Mouse (Mus musculus) mouse trophoblast stem cell (cell line): ENCODE data around the gene Ankrd2.

ENCODE experiments used
- in situ Hi-C, 2 experiments: fragments of 300-500 bp; cut with MseI, MboI; formaldehyde crosslinking; loops; 2 replicates in 1 of 2; 3 replicates in 1 of 2; pipeline ENCODE4 v1.15.1; 2025

Gene Ankrd2

DNA sequence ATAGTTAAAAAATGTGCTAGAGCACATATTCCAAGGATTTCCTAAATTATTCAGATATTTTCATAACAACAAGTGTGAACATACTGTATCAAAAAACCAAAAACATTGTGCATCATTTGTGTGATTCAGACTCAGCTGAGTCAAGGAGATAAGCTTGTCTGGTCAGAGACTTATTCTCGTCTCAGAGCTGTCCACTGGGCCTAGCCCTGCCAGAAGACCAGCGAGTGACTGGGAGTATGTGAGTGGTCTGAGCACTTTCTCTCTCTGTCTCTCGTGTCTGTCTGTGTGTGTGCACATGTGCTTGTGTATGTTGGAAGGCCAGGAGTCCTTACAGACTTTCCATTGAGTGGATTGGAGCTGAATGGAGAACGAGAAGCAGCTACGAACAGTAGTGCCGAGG lies 20.8 kb upstream of the Ankrd2 start:
- in situ Hi-C loops, result no loop called here

DNA sequence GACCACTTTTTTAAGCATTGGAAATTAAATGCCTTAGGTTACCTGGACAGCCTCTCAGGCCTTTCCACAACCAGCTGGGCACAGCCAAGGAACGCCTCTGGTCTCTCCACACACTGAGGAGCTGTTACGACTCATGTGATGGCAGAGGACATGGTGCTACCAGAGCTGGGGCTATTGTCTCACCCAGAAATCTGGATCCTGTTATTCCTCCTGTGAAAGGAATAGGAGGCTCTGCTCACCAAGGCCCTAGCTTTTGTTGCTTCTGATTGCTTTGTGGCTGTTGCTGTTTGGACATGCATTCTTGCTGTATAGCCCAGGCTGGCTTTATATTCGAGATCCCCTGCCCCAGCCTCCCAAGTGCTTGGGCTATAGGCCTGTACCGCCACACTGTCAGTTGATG lies 19.5 kb upstream of the Ankrd2 start:
- in situ Hi-C loops, result no loop called here

DNA sequence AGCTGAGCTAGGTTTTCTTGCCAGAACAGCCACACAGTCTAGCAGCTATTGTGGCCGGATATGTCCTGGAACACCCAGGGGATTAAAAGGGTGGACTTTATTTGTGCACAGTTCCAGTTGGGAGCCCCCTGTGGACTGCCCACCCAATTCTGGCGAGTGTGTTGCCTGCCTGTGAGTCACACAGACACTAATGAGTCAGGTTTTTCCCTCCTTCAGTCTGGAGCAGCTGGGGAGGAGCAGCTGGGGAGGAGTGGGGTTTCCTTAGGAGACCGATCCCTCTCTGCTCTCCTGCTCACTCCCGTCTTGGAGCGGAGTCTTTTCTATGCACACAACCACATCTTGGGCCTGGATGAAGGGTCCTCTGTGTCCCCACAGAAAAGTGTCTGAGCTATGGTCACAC lies 19.0 kb upstream of the Ankrd2 start:
- in situ Hi-C loops, result no loop called here

DNA sequence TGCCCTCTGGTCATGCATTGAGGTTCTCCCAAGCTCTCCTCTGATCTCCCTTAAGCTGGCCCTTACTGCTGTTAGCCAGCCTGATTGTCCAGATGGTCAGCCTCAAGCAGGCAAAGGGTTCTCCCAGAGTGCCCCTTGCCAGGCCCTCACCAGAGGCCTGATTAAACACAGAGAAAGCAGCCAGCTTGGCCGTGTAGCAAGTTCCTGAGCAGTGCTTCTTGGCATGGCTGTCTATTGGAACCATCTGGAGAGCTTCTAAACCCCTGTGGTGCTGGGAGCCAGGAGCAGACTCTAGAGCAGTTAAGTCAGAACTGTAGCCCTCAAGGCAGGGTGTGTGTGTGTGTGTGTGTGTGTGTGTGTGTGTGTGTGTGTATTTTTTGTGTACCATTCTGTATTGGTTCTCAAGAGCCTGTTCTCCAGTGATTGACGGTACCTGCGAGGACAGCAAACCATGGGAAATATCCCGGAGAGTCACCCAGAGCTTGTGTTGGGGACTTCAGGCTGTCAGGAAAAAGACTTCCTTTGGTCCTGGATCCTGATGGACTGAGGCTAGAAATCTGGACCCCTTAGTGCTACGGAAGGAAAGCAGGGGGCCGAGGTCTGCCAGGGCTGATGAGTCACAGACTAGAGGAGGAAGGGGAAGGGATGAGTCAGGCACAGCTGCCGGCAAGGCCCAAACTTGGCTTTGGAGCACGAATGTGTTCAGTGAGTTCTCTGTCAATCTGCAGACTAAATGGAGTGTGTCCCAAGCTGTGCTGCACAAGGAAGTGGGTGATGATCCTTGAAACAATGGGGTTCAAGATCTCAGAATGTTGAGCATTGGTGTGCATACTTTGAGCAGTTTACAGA lies 18.2 kb upstream of the Ankrd2 start:
- in situ Hi-C loops, result no loop called here

DNA sequence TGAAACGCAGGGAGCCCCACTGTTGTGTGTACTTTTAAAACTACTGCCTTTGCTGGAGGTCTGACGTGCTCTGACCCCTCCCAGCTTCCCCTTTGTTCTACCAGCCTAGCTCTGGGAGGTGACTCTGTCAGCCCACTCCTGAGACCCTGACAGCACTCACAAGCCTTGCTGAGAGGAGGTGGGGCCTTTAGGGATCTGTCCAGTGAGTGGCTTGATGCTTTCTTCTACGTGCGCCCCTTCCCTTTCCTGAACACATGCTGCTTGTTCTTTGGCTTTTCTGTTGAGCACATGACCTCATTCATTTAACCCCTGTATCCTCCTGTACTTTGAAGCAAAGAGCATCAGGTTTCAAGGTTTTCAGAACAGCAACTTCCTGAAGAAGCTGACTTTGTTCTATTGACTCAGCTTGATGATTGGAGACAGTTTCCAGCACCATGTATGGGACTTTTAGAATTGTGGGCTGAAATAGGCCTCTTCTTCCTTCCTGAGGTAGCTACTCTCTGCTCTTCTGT lies 16.7 kb upstream of the Ankrd2 start:
- in situ Hi-C loops, result no loop called here

DNA sequence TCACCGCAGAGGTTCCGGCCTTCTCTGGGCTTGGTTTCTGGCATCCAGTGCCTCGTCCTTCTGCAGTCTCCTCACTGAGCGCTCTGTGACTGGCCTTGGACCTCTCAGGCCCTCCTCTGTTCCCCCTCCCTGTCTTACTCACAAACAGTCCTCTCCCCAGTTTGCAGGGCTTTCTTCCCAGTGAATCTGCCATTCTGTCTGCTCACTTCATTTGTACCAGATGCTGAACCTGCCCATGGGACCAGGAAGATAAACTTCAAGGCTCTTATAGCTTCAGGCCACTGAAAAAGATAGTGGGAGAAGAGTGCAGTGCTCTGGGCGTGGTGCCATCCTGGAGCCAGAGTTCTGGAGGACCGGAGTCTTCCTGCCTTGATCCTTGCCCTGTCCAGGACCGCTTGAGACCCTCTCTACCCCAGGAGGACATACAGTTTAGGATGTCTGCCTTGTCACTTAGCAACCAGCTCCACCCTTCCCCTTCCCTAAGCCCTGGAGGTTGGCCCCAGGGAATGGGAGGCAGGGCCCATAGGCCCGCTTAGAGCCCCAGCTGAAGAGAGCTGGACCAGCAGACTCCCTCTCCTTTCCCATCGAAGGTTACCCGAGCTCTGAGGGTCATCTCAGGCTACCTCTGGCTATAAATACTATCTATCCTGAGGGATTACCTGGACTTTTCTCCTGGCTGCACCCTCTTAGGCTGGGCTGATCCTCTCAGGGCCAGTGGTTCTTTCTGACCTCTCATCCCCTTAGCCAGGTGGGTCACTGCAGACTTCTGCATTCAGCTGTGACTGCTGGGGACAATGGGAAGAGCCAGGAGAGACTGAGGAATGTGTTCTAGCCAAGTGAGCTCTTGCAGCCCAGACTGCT lies 13.9 kb upstream of the Ankrd2 start:
- in situ Hi-C loops, result no loop called here

DNA sequence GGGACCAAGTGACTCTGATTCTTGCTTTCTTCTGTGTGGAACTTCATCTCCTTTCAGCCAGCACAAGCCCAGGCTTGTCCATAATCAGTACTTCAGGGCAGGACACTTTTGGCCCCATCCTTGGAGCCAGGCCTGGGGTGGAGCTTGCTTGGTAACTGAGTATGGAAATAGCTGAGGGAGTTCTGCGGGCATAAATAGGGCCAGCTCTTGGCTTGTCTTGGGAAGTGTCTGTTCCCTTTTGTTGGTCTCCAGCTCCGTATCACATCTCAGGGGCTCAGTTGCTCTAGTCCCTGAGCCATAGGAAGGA lies 13.3 kb upstream of the Ankrd2 start:
- in situ Hi-C loops, result no loop called here

DNA sequence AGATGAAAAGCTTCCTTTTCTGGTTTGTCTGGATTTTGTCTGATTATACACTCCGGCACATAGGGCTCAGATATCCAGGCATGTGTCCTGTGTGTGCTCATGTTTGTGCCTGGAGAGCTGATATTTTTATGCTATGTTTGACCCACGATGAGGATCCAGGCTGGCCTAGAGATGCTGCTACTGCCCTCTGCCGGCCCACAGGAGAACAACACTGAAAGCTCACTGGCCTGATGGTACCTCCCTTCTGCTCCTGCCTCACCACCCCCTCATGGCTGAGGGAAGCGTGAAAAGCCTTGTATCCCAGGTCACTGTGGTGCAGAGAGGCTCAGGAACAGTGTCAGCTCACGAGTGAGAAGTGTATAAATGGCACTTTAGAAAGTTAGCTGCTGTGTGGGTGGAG lies 9.6 kb upstream of the Ankrd2 start:
- in situ Hi-C loops, result no loop called here

DNA sequence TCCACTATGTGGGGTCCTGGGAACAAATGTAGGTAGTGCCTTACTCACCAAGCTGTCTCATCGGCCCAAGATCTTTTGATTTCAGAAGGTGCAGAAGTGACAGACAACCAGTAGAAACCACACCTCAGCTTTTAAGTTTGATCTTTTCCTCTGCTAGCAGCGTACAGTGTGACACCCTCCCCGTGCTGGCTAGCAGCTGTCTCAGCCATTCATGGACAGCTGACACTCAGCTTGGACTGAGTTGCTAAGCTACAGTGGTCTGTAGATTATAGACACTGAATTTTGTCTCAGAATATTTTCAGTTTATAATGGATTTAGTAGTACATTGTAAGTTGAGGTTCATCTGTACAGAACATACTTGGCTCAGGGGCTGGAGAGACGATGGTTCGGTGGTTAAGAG lies 4.7 kb upstream of the Ankrd2 start:
- in situ Hi-C loops, result no loop called here

DNA sequence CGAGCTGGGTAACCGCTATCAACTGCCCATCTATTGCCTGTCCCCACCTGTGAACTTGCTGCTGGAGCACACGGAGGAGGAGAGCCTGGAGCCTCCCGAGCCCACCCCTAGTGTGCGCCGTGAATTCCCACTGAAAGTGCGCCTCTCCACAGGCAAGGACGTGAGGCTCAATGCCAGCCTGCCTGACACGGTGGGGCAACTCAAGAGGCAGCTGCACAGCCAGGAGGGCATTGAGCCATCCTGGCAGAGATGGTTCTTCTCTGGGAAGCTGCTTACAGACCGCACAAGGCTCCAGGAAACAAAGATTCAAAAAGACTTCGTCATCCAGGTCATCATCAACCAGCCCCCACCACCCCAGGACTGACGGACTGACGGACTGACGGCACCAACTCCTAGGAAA lies 2.2 kb upstream of the Ankrd2 start:
- in situ Hi-C loops, result no loop called here

DNA sequence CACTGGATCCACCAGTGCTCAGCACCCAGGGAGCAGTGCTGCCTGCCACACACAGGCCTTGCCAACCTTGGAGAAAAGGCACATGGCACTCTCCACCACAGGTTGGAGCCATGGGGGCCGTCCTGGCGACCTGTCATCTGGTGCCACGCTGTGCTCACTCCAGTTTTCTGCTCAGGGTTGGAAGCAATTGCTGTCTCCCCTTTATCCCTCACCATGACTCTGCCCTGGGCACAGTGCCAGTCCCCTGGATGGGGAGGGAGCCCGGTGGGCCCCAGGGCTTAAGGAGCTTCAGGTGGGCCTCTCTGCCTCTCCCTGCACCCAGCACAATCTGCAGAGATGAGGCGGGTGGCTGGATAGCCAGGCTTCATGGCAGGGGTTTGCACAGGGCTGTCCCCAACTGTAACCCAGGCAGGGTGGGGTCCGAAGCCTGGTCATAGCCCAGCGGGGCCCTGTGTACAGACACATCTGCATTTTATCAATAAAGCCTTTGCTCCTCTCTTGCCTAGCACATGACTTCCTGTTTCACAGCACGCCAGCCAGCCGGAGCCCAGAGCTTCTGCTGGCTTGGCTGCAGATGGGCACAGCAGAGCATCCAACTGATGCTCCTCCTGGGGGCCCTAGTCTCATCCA lies 1.5 kb upstream of the Ankrd2 start:
- in situ Hi-C loops, result no loop called here

DNA sequence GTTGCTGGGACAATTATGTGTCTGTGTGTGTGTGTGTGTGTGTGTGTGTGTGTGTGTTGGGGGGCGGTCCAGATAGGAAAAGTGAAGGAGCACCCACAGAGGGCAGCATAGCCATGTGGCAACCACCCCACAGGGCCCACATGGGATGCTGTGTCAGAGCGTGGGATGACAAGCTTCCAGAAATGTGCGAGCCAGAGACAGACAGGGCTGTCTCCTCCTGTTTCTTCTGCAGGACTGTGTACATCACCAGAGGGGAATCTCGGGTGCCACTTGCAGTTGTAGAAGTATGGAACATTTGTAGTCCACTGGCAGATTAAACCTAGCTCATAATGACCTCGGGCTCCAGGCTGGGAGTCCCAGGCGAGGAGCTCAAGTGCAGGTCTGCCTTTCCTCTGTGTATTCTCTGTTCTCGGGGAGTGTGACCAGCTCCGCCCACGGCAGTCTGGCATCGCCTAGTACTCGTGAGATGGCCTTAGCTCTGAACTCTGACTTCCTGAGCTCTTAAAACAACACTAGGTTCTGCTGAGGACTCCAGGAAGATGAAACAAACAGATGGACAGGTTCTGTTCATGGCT lies 832 bp upstream of the Ankrd2 start:
- in situ Hi-C loops, result no loop called here

DNA sequence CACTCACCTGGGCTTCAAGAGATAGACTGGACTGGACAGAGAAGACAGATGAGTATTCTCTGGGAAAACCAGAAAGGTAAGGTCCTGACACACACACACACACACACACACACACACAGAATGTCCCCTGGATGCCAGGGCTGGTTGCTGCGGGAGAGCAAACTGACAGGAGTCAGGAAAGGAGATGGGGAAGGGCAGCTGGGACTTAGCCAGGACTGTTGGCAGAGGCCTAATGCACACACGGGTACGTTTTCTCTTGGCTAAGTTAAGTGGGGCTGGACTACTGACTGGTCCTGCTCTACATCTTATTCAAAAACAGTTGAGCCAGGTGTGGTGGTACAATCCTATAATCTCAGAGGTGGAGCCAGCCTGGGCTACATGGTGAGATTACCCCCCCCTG lies 557 bp downstream of the Ankrd2 start:
- in situ Hi-C loops, result no loop called here

DNA sequence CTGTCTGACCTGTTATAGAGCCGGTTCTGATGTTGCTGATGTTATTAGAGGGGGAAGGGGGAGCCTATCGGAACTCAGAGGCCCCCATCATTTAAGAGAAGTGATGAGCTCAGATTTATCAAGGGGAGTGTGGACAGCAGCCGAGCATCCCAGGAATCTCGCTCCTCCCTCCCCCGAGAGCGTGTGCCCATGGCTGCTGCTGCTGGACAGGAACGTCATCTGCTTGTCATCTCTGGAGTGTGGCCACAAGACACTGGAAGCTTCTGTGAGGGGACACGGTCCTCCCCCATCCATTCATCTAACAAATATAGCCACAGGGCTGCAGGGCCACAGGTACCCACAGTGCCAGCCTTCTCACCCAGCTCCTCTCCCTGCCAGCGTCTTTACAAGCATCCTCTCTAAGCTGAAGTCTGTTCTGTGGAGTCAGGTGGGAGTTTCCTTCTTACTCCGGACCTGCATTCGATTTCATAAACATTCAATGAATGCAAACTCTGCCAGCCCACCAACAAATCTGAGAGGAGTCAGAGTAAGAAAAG lies 1.4 kb downstream of the Ankrd2 start:
- in situ Hi-C loops, result no loop called here

DNA sequence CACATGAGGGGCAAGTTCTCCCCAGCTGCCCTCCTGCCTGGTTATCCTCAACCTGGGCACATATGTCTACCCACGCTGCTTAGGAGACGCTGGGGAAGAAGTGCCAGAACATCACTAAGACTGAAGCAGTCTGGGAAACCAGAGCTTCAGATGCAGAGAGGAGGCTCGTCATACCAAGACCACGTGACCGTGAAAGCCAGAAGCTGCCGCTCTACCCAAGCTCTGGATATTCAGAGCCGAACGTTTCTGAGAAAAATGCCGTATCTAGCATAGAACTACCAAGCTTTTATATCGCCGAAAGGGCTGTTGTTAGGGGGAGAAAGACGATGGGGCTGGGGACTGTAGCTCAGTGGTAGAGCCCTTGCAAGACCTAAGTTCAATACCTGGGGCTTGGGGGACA lies 2.5 kb downstream of the Ankrd2 start:
- in situ Hi-C loops, result no loop called here

DNA sequence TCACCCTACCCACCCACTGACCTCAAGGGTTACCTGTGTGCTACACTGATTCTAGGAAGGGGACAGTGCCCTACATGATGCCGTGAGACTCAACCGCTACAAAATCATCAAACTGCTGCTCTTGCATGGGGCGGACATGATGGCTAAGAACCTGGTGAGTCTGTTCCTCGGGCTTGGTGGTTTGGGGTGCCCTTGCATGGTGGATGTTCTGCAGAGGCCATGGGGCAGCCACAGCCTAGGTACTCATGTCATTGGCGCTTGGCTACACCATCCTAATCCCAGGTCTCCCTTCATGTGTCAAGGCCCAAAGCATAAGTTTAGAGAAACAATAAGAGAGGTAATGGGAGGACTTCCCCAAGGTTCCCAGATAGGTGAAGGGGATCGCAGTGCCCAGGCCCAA lies 8.2 kb downstream of the Ankrd2 start:
- in situ Hi-C loops, result no loop called here

DNA sequence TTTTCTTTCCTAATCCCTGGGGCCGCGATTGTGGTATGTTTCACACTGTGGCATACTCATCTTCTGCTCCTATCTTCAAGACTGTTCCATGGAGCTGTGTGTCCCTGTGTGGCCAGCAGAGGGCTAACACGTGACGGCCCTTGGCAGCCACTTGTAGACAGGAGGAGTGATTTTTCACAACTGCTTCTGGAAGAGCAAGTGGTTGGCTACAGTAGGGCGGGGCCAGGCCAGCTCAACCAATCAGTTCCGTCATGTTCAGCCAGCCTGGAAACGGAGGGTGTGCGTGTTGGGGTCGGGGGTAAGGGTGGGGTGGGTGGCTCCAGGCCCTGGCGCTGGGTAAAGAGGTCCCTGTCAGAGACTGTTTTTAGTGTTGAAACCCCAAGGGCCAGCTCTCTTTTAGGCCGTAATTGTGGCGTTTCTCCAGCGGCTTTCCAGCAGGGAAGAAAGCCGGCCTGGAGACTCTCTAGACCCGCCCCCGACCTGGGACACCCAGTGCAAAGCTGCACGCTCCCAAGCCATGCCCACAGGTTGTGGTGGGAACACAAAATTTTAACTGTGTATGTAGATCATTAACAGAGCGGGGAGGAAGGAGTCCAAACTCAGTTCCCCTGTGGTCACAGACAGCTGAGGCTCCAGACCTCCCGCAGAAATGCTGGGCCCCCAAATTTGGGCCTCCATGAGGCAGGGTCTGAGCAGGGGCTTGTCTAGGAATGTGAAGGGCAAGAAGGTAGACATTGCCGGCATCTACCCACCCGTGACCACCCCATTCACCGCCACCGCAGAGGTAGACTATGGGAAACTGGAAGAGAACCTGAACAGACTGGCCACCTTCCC lies 9.7 kb downstream of the Ankrd2 start, which contains the start of gene Hoga1:
Gene Hoga1 (plus strand): TSS at position 342 of the 834 bp plus-strand sequence.
- in situ Hi-C loops, result no loop called here

DNA sequence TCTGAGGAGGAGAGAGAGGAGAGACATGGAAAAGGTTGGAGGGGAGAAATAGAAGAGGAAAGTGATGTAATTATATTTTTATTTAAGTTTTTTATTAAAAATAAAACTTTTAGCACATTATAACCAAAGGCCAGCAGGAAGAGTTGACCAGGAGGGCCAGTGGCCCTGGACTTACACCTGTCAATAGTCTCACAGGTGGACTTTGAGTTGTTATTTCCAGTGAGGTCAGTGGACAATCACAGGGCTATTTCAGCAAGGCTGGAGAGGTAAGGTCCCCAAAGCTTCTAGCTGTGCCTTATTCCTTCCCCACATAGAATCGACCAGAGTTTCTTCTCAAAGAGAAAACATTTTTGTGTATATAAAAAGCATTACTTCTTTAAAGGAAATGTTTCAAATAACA lies 14.5 kb downstream of the Ankrd2 start:
- in situ Hi-C loops, result no loop called here

DNA sequence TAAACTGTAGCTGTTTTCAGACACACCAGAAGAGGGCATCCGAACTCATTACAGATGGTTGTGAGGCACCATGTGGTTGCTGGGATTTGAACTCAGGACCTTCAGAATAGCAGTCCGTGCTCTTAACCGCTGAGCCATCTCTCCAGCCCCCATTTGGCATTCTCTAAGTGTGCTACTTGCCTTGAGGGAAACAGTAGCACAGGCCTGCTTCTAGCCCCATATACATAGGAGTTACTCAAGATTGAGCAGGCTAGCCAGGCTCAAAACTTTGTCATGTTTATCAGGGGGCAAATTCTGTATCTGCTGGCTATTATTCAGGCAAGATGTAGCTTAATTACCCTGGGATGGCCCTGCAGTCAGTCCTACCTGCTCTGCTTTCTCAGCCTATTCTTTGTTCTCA lies 15.6 kb downstream of the Ankrd2 start:
- in situ Hi-C loops, result no loop called here

DNA sequence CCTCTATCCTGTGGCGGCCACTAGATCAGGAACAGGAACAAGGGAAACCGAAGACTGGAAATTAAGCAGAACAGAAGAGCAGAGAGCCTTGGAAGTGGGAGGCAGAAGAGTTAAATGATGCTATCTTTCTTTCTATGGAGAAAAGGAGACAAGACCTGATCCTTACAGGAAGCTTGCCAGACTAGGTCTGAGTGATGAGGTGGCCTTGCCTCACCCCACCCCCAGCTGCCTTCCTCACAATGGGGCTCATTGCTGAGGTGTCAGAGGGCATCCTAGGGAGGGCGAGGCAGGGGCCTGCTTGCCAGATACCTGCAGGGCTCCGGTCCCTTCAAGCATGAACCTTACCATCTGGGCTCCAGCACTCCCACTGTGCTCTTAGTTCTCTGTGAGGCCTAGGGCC lies 16.1 kb downstream of the Ankrd2 start, which contains the start of gene 4933411K16Rik:
Gene 4933411K16Rik (plus strand): TSS at position 301 of the 400 bp plus-strand sequence.
- in situ Hi-C loops, result no loop called here

DNA sequence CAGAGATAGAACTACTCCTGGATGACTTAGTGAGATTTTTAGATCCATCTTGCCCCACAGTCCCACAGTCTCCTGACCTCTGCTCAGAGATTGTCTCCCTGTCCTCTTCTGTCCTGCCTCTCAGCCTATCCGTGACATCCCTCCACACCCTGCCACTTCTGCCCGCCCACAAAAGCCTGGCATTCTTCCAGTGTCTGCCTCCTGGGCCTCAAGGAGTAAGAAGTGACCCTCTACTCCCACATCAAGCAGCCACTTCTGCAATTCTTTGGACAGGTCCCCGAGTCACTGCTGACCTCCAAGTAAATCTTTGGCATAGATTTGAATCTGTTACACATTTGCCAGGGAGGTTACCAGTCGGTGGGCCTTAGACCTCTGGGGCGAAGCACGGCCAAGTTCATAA lies 18.5 kb downstream of the Ankrd2 start:
- in situ Hi-C loops, result no loop called here
